Mouse (Mus musculus) ES-E14 (cell line): ENCODE data around the gene Ebf1.

Experiments
- CHD2 ChIP-seq: IDR thresholded peaks from 2 replicates; pipeline ENCODE4 v1.6.1; 2014; ENCODE audit warnings: mild to moderate bottlenecking, low read depth, low read length, inconsistent platforms
- HCFC1 ChIP-seq: IDR thresholded peaks from 2 replicates; pipeline ENCODE4 v1.6.1; 2012; ENCODE audit warnings: low read length, inconsistent platforms, borderline replicate concordance; ENCODE audit not compliant: insufficient read depth
- MAFK ChIP-seq: IDR thresholded peaks from 2 replicates; pipeline ENCODE4 v1.6.1; 2014; ENCODE audit warnings: mild to moderate bottlenecking, low read depth, low read length, inconsistent platforms; ENCODE audit not compliant: insufficient read depth
- ZC3H11A ChIP-seq: IDR thresholded peaks from 2 replicates; pipeline ENCODE4 v1.6.1; 2012; ENCODE audit warnings: low read depth, mild to moderate bottlenecking, inconsistent platforms, low read length, borderline replicate concordance
- ZNF384 ChIP-seq: IDR thresholded peaks from 2 replicates; pipeline ENCODE4 v1.6.1; 2012; ENCODE audit warnings: low read depth, low read length, inconsistent platforms

- TF ChIP-seq ZC3H11A (no peak), CHD2 (no peak), MAFK (no peak), HCFC1 (no peak), ZNF384 (no peak)
Measured at GRCm38 (mm10) chr11:45026674-45027073, 409.6 kb downstream of the Ebf1 start.
